8 mouse cellular contexts compared by ENCODE assay signal in genomic region chr2:127208452-127208769, GRCm38 (mm10). TPM values are rescaled to one million over a fixed set of nuclear protein-coding genes. Genes with fewer than 3 reads are reported as not detected.
DNase-seq lines count a peak whose midpoint lies in the region; ATAC-seq lines count a peak whose summit lies in the region.

No protein-coding gene starts in this region.

- H3K4me1 ChIP-seq in kidney, embryonic 16.5 days (ENCODE audit: insufficient read depth, low read length), result peaks cover 12% of the 10 kb centered on the region
- H3K4me1 ChIP-seq in embryonic facial prominence, embryonic 10.5 days, result peaks cover 19% of the 10 kb centered on the region
- peaks cover 18% of the 10 kb centered on the region for H3K4me1 ChIP-seq in hindbrain, embryonic 15.5 days (replicated peaks)
- H3K4me1 ChIP-seq in midbrain, embryonic 15.5 days, result peaks cover 17% of the 10 kb centered on the region

- H3K27me3 ChIP-seq in kidney, embryonic 16.5 days (ENCODE audit: insufficient read depth, low read length), result no peaks in the 10 kb centered on the region
- H3K27me3 ChIP-seq in embryonic facial prominence, embryonic 10.5 days (replicated peaks; ENCODE audit: low read depth, poor library complexity, severe bottlenecking), result no peaks in the 10 kb centered on the region
- no peaks in the 10 kb centered on the region for H3K27me3 ChIP-seq in hindbrain, embryonic 15.5 days
- H3K27me3 ChIP-seq in midbrain, embryonic 15.5 days (replicated peaks), result no peaks in the 10 kb centered on the region

- peak overlapping the region; percentile 83 for H3K9ac ChIP-seq in kidney, embryonic 16.5 days (replicated peaks; ENCODE audit: low read length)
- H3K9ac ChIP-seq in hindbrain, embryonic 15.5 days, result peak overlapping the region; percentile 84
- peak overlapping the region; percentile 68 for H3K9ac ChIP-seq in midbrain, embryonic 15.5 days

- no peaks in the 10 kb centered on the region for H3K9me3 ChIP-seq in kidney, embryonic 16.5 days (ENCODE audit: low read length)
- H3K9me3 ChIP-seq in embryonic facial prominence, embryonic 10.5 days, result no peaks in the 10 kb centered on the region
- H3K9me3 ChIP-seq in hindbrain, embryonic 15.5 days, result no peaks in the 10 kb centered on the region
- H3K9me3 ChIP-seq in midbrain, embryonic 15.5 days, result no peaks in the 10 kb centered on the region

- H3K4me3 ChIP-seq in kidney, embryonic 16.5 days (ENCODE audit: low read length), result peak overlapping the region; percentile 70
- H3K4me3 ChIP-seq in embryonic facial prominence, embryonic 10.5 days, result peak overlapping the region; percentile 67
- peak overlapping the region; percentile 99 for H3K4me3 ChIP-seq in hindbrain, embryonic 15.5 days
- H3K4me3 ChIP-seq in midbrain, embryonic 15.5 days, result peak overlapping the region; percentile 80

- WGBS in kidney, embryonic 16.5 days, result under 1% methylated on average over 17 of the region's 17 CpGs
- WGBS in embryonic facial prominence, embryonic 10.5 days, result under 1% methylated on average over 17 of the region's 17 CpGs
- WGBS in hindbrain, embryonic 15.5 days, result under 1% methylated on average over 17 of the region's 17 CpGs
- WGBS in midbrain, embryonic 15.5 days, result under 1% methylated on average over 17 of the region's 17 CpGs

- H3K27ac ChIP-seq in kidney, embryonic 16.5 days (ENCODE audit: low read length), result peak overlapping the region; percentile 58
- H3K27ac ChIP-seq in embryonic facial prominence, embryonic 10.5 days (replicated peaks), result peak overlapping the region; percentile 79
- H3K27ac ChIP-seq in hindbrain, embryonic 15.5 days (replicated peaks), result peak overlapping the region; percentile 84
- H3K27ac ChIP-seq in midbrain, embryonic 15.5 days, result peak overlapping the region; percentile 80

- no peak; the same call in 1 of the 2 replicates for ATAC-seq in kidney, embryonic 16.5 days (ENCODE audit: low FRiP score, low TSS enrichment)
- ATAC-seq in hindbrain, embryonic 15.5 days (ENCODE audit: low FRiP score, low read depth), result no peak; the same call in 1 of the 2 replicates
- 0 out of 2 replicates have a peak, but pooled peaks have one; percentile 24 for ATAC-seq in midbrain, embryonic 15.5 days (replicated peaks)

- peaks cover 28% of the 10 kb centered on the region for H3K36me3 ChIP-seq in kidney, embryonic 16.5 days (ENCODE audit: insufficient read depth, low read length)
- H3K36me3 ChIP-seq in embryonic facial prominence, embryonic 10.5 days (replicated peaks), result peaks cover 50% of the 10 kb centered on the region
- H3K36me3 ChIP-seq in hindbrain, embryonic 15.5 days, result peaks cover 29% of the 10 kb centered on the region
- H3K36me3 ChIP-seq in midbrain, embryonic 15.5 days (replicated peaks), result peaks cover 29% of the 10 kb centered on the region

- no peak for DNase-seq in kidney, postnatal 36 days
- DNase-seq in embryonic facial prominence, embryonic 10.5 days (ENCODE audit: low spot score), result no peak
- DNase-seq in layer of hippocampus, postnatal 36 days, result no peak
- no peak for DNase-seq in left cerebral cortex, adult 18-20 months (ENCODE audit: low spot score in 2 of 2)
- DNase-seq in kidney, adult 8-10 months, result no peak

- peak overlapping the region; percentile 82 for H3K4me2 ChIP-seq in kidney, embryonic 16.5 days (replicated peaks; ENCODE audit: low read depth, low read length)
- H3K4me2 ChIP-seq in hindbrain, embryonic 15.5 days, result peak overlapping the region; percentile 74
- H3K4me2 ChIP-seq in midbrain, embryonic 15.5 days, result peak overlapping the region; percentile 83

RNA-seq across cellular contexts. Expression of gene Snrnp200, which starts 0.2 kb away (rescaled TPM):
- polyA plus RNA-seq in kidney, embryonic 16.5 days (2015; fragmentation: Nextera tagmentation; extraction: Ambion mirVana), result 67.2 and 70.5 TPM in 2 replicates
- polyA plus RNA-seq in embryonic facial prominence, embryonic 10.5 days (2016; fragmentation: Nextera tagmentation; extraction: Ambion mirVana), result 108 TPM in 2 replicates
- polyA plus RNA-seq in hindbrain, embryonic 15.5 days (2015; fragmentation: Nextera tagmentation; extraction: Ambion mirVana), result 45.0 and 50.1 TPM in 2 replicates
- polyA plus RNA-seq in midbrain, embryonic 15.5 days (2015; fragmentation: Nextera tagmentation; extraction: Ambion mirVana), result 58.1 and 58.8 TPM in 2 replicates
- total RNA-seq in layer of hippocampus, postnatal 36 days (2021), result 10 to 100 TPM; 90.5 to 91.6 TPM
- 10 to 100 TPM; 88.7 to 89.3 TPM for total RNA-seq in left cerebral cortex, adult 18-20 months (2021)

RNA-seq across cellular contexts. Expression of gene 1810024B03Rik, which starts 0.3 kb away (rescaled TPM):
- 1.6 and 2.1 TPM in 2 replicates for polyA plus RNA-seq in kidney, embryonic 16.5 days (2015; fragmentation: Nextera tagmentation; extraction: Ambion mirVana)
- 2.5 and 2.6 TPM in 2 replicates for polyA plus RNA-seq in embryonic facial prominence, embryonic 10.5 days (2016; fragmentation: Nextera tagmentation; extraction: Ambion mirVana)
- 0.87 and 1.0 TPM in 2 replicates for polyA plus RNA-seq in hindbrain, embryonic 15.5 days (2015; fragmentation: Nextera tagmentation; extraction: Ambion mirVana)
- polyA plus RNA-seq in midbrain, embryonic 15.5 days (2015; fragmentation: Nextera tagmentation; extraction: Ambion mirVana), result 1.0 TPM in 2 replicates
- total RNA-seq in layer of hippocampus, postnatal 36 days (2021), result under 1 TPM; 0.37 to 0.68 TPM
- under 1 TPM; 0.49 to 0.53 TPM for total RNA-seq in left cerebral cortex, adult 18-20 months (2021)

RNA-seq across cellular contexts. Expression of gene Ciao1, which starts 39.2 kb away (rescaled TPM):
- 74.2 and 81.7 TPM in 2 replicates for polyA plus RNA-seq in kidney, embryonic 16.5 days (2015; fragmentation: Nextera tagmentation; extraction: Ambion mirVana)
- polyA plus RNA-seq in embryonic facial prominence, embryonic 10.5 days (2016; fragmentation: Nextera tagmentation; extraction: Ambion mirVana), result 54.9 and 55.5 TPM in 2 replicates
- 56.6 and 59.6 TPM in 2 replicates for polyA plus RNA-seq in hindbrain, embryonic 15.5 days (2015; fragmentation: Nextera tagmentation; extraction: Ambion mirVana)
- 56.9 and 62.6 TPM in 2 replicates for polyA plus RNA-seq in midbrain, embryonic 15.5 days (2015; fragmentation: Nextera tagmentation; extraction: Ambion mirVana)
- total RNA-seq in layer of hippocampus, postnatal 36 days (2021), result 10 to 100 TPM; 75.7 to 80.4 TPM
- total RNA-seq in left cerebral cortex, adult 18-20 months (2021), result 10 to 100 TPM; 80.7 to 84.2 TPM

RNA-seq across cellular contexts. Expression of gene Tmem127, which starts 39.3 kb away (rescaled TPM):
- 29.0 and 29.5 TPM in 2 replicates for polyA plus RNA-seq in kidney, embryonic 16.5 days (2015; fragmentation: Nextera tagmentation; extraction: Ambion mirVana)
- polyA plus RNA-seq in embryonic facial prominence, embryonic 10.5 days (2016; fragmentation: Nextera tagmentation; extraction: Ambion mirVana), result 22.5 and 23.1 TPM in 2 replicates
- polyA plus RNA-seq in hindbrain, embryonic 15.5 days (2015; fragmentation: Nextera tagmentation; extraction: Ambion mirVana), result 55.2 and 58.7 TPM in 2 replicates
- 55.2 and 57.2 TPM in 2 replicates for polyA plus RNA-seq in midbrain, embryonic 15.5 days (2015; fragmentation: Nextera tagmentation; extraction: Ambion mirVana)
- total RNA-seq in layer of hippocampus, postnatal 36 days (2021), result 10 to 100 TPM; 74.8 to 80.4 TPM
- 10 to 100 TPM; 78.9 to 88.5 TPM for total RNA-seq in left cerebral cortex, adult 18-20 months (2021)
